Mouse (Mus musculus): Measurements from ENCODE around the gene Aftph. TPM values are rescaled to one million over a fixed set of nuclear protein-coding genes. Genes with fewer than 3 reads are reported as not detected.

Gene Aftph
- total RNA-seq (2023; ENCODE audit: inconsistent age) = 95.4 to 104 TPM (median 98.4 TPM) in 4 replicates

DNA sequence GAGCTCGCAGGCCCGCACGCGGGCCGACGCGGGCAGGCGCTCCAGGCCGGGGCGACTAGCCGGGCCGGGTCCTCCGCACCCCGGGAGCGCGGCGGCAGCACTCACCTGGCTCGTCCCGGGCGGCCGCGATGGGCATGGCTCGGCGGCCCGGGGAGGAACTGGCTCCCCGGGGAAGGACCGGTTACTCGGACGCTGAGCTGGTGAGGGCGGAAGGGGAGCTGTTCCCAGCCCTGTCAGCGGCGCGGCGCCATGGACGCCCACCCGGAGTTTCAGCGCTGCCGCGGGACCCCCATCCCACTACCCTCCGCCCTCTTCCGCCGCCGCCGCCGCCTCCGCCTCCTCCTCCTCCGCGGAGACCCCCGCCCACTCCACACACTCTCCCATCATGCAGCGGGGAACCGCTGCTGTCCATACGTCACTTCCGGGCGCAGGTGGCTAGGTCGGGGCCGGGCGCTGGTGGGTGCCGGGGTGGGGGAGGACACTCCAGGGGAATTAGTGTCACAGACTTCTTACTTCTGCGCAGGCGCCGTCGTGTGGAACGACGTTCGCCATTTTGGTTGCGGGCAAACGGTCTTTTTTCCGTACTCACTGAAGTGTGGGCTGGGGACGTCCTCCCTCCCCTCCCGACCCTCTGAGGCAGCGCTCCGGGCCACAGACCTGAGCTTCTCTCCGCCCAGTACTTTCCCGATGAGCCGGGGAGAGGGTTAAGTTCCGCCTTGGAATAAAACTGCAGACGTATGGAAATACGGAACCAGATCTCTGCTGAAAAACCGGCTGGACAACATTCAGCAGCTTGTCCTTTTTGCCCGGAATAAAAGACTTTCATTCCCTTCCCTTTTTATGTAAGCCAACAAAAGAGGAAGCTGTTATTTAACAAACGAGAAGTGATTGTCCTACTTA, at the start of gene Aftph:
Gene Aftph (minus strand): TSS at position 389 of the 900 bp plus-strand sequence.

Other genes with a start within 250 kb of the Aftph start
- gene Sertad2, start 198.3 kb downstream of the Aftph start, total RNA-seq (2023; ENCODE audit: inconsistent age) = 38.9 to 40.6 TPM (median 39.4 TPM) in 4 replicates
- gene Lgalsl, start 89.5 kb upstream of the Aftph start, total RNA-seq (2023; ENCODE audit: inconsistent age) = 2.4 to 4.4 TPM (median 4.1 TPM) in 4 replicates

Measured in B cell, adult (primary cell).